Mouse (Mus musculus): ENCODE data around the gene Ascc3. TPM values are rescaled to one million over a fixed set of nuclear protein-coding genes. Genes with fewer than 3 reads are reported as not detected.

Ascc3 gene
- polyA plus RNA-seq, 1 experiment from 2014 or later, result 15.0 TPM

DNA sequence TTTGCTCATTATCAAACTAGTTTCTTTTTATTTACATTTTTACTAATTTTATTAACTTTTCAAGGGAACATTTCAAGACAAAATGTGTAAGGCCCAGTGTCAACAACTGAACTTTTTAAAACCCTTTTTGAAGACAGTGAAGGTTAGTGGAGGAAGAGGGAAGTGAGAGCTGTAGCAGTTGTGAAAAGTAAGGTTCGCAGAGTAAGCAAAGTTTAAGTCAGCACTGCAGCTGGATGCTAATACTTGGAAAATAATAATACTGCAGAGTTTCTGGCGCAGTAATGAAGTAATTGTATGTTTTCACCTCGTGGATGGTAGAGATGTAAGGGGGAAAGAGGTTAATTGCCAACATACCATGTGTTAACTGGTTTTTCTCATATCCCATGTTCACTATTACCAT, 112.4 kb downstream of the Ascc3 start:
- no peak for ATAC-seq
- H3K27ac ChIP-seq (ENCODE audit: low read depth, low read length), result no peak overlapping the region
- WGBS, result 86% methylated on average over 3 of the region's 3 CpGs

GRCm38 (mm10) chr10:50711286-50711685, 118.8 kb downstream of the Ascc3 start:
- no peak overlapping the region for H3K4me3 ChIP-seq (ENCODE audit: low read depth, low read length)
- ATAC-seq, result no peak
- H3K9ac ChIP-seq (ENCODE audit: low read length), result no peak overlapping the region
- H3K27ac ChIP-seq (ENCODE audit: low read depth, low read length), result no peak overlapping the region
- H3K4me2 ChIP-seq (ENCODE audit: low read length), result no peak overlapping the region
- H3K27me3 ChIP-seq (replicated peaks; ENCODE audit: control insufficient read depth, insufficient read depth, low read length), result no peaks in the 10 kb centered on the region
- WGBS, result 69% methylated on average over 3 of the region's 3 CpGs
- no peaks in the 10 kb centered on the region for H3K9me3 ChIP-seq (replicated peaks; ENCODE audit: control insufficient read depth, low read length)
- H3K4me1 ChIP-seq (ENCODE audit: control insufficient read depth, insufficient read depth, low read length), result no peaks in the 10 kb centered on the region
- no peak for DNase-seq (ENCODE audit: low spot score)
- peaks cover 3% of the 10 kb centered on the region; the same call in 1 of the 2 replicates for H3K36me3 ChIP-seq (ENCODE audit: control insufficient read depth, insufficient read depth, low read length)

More for the DNA sequence above, 112.4 kb downstream of the Ascc3 start:
- H3K9me3 ChIP-seq (replicated peaks; ENCODE audit: control insufficient read depth, low read length), result no peaks in the 10 kb centered on the region
- no peaks in the 10 kb centered on the region for H3K4me1 ChIP-seq (ENCODE audit: control insufficient read depth, insufficient read depth, low read length)
- H3K36me3 ChIP-seq (ENCODE audit: control insufficient read depth, insufficient read depth, low read length), result no peaks in the 10 kb centered on the region
- no peak for DNase-seq (ENCODE audit: low spot score)
- no peak overlapping the region for H3K4me2 ChIP-seq (ENCODE audit: low read length)
- H3K9ac ChIP-seq (ENCODE audit: low read length), result no peak overlapping the region
- no peaks in the 10 kb centered on the region for H3K27me3 ChIP-seq (replicated peaks; ENCODE audit: control insufficient read depth, insufficient read depth, low read length)
- no peak overlapping the region for H3K4me3 ChIP-seq (ENCODE audit: low read depth, low read length)

DNA sequence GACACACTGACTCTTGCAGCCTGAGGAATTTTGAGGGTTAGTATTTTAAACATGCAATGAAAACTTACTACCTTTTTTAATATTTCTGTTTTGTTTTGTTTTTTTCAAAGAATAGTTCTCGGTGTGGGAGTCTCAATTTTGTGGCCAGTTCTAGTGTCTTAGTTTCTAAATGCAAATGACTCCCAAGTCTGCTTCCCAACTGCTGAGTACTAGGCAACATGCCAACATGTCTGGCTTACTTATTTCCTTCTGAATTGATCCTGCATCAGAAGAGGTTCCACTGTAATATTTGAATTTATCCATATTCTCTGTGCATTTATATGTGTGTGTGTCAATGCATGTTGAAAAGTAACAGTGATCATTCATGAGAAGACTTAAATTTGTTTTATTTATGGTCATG, 119.3 kb downstream of the Ascc3 start:
- ATAC-seq (no peak; the same call in 1 of the 2 replicates), DNase-seq (ENCODE audit: low spot score) (peak; percentile 64)
- Histone ChIP-seq H3K36me3 (ENCODE audit: control insufficient read depth, insufficient read depth, low read length) (peaks cover 3% of the 10 kb centered on the region; the same call in 1 of the 2 replicates), H3K4me3 (ENCODE audit: low read depth, low read length) (no peak overlapping the region), H3K4me1 (ENCODE audit: control insufficient read depth, insufficient read depth, low read length) (no peaks in the 10 kb centered on the region), H3K27me3 (replicated peaks; ENCODE audit: control insufficient read depth, insufficient read depth, low read length) (no peaks in the 10 kb centered on the region), H3K9me3 (replicated peaks; ENCODE audit: control insufficient read depth, low read length) (no peaks in the 10 kb centered on the region), H3K9ac (ENCODE audit: low read length) (no peak overlapping the region), H3K4me2 (ENCODE audit: low read length) (no peak overlapping the region), H3K27ac (ENCODE audit: low read depth, low read length) (no peak overlapping the region)
- WGBS, result 45% methylated on average over 1 of the region's 1 CpGs

DNA sequence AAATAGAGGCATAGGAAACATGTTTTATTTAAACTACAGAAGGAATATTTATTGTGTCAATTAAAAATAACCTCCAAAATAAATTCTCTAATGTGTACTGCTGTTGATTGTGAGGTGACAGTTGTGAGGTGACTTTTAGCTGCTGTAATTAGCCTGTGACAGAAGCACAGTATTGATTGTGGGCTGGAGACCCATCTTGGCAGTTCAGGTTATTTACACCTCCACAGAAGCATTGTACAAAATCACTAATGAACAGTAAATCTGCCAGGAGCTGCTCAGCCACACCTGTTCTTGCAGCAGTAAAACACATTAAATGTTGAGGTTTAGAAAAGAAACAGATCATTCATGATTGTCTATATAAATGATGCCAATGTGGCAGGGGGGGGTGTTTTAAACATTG, 141.0 kb downstream of the Ascc3 start:
- no peaks in the 10 kb centered on the region for H3K9me3 ChIP-seq (replicated peaks; ENCODE audit: control insufficient read depth, low read length)
- H3K4me2 ChIP-seq (ENCODE audit: low read length), result no peak overlapping the region
- no peak overlapping the region for H3K4me3 ChIP-seq (ENCODE audit: low read depth, low read length)
- H3K27ac ChIP-seq (ENCODE audit: low read depth, low read length), result no peak overlapping the region
- DNase-seq (ENCODE audit: low spot score) (peak; percentile 3), ATAC-seq (no peak)
- no peak overlapping the region for H3K9ac ChIP-seq (ENCODE audit: low read length)
- H3K4me1 ChIP-seq (ENCODE audit: control insufficient read depth, insufficient read depth, low read length), result no peaks in the 10 kb centered on the region
- 0 out of 2 replicates have a peak, but pooled peaks cover 3% of the 10 kb centered on the region for H3K36me3 ChIP-seq (ENCODE audit: control insufficient read depth, insufficient read depth, low read length)
- H3K27me3 ChIP-seq (replicated peaks; ENCODE audit: control insufficient read depth, insufficient read depth, low read length), result no peaks in the 10 kb centered on the region

DNA sequence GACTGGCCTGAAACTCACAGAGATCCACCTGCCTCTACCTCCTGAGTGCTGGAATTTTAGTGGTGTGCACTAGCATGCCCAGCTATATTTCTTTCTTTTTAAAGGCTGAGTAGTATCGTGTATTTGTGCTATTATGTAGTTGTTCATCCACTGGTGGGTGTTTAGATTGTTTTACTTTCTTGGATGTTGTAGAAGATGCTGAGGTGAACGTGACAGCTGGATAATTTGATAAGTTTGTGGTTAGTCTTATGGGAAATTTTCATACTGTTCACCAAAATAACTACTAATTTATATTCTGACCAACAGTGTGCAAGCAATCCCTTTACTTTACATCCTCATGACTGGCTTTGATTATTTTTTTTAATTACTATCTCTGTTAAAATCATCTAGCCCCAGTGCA, 169.6 kb downstream of the Ascc3 start:
- Histone ChIP-seq H3K4me2 (ENCODE audit: low read length) (no peak overlapping the region), H3K9ac (ENCODE audit: low read length) (no peak overlapping the region), H3K27ac (ENCODE audit: low read depth, low read length) (no peak overlapping the region), H3K4me3 (ENCODE audit: low read depth, low read length) (no peak overlapping the region), H3K9me3 (replicated peaks; ENCODE audit: control insufficient read depth, low read length) (no peaks in the 10 kb centered on the region), H3K27me3 (replicated peaks; ENCODE audit: control insufficient read depth, insufficient read depth, low read length) (no peaks in the 10 kb centered on the region), H3K4me1 (ENCODE audit: control insufficient read depth, insufficient read depth, low read length) (no peaks in the 10 kb centered on the region), H3K36me3 (ENCODE audit: control insufficient read depth, insufficient read depth, low read length) (no peaks in the 10 kb centered on the region)
- DNase-seq (ENCODE audit: low spot score), result no peak
- WGBS, result 85% methylated on average over 2 of the region's 2 CpGs
- ATAC-seq, result no peak

GRCm38 (mm10) chr10:50762984-50763383, 170.5 kb downstream of the Ascc3 start:
- DNase-seq (ENCODE audit: low spot score), result no peak
- no peak overlapping the region for H3K9ac ChIP-seq (ENCODE audit: low read length)
- no peaks in the 10 kb centered on the region for H3K4me1 ChIP-seq (ENCODE audit: control insufficient read depth, insufficient read depth, low read length)
- WGBS, result 79% methylated on average over 2 of the region's 2 CpGs
- ATAC-seq, result no peak
- no peaks in the 10 kb centered on the region for H3K9me3 ChIP-seq (replicated peaks; ENCODE audit: control insufficient read depth, low read length)
- H3K4me3 ChIP-seq (ENCODE audit: low read depth, low read length), result no peak overlapping the region
- no peaks in the 10 kb centered on the region for H3K36me3 ChIP-seq (ENCODE audit: control insufficient read depth, insufficient read depth, low read length)
- no peak overlapping the region for H3K4me2 ChIP-seq (ENCODE audit: low read length)
- H3K27me3 ChIP-seq (replicated peaks; ENCODE audit: control insufficient read depth, insufficient read depth, low read length), result no peaks in the 10 kb centered on the region
- no peak overlapping the region for H3K27ac ChIP-seq (ENCODE audit: low read depth, low read length)

GRCm38 (mm10) chr10:50763457-50764310, 171.2 kb downstream of the Ascc3 start:
- Histone ChIP-seq H3K9me3 (replicated peaks; ENCODE audit: control insufficient read depth, low read length) (no peaks in the 10 kb centered on the region), H3K4me2 (ENCODE audit: low read length) (no peak overlapping the region), H3K9ac (ENCODE audit: low read length) (no peak overlapping the region), H3K27me3 (replicated peaks; ENCODE audit: control insufficient read depth, insufficient read depth, low read length) (no peaks in the 10 kb centered on the region), H3K4me1 (ENCODE audit: control insufficient read depth, insufficient read depth, low read length) (no peaks in the 10 kb centered on the region), H3K36me3 (ENCODE audit: control insufficient read depth, insufficient read depth, low read length) (no peaks in the 10 kb centered on the region), H3K27ac (ENCODE audit: low read depth, low read length) (no peak overlapping the region), H3K4me3 (ENCODE audit: low read depth, low read length) (no peak overlapping the region)
- DNase-seq (ENCODE audit: low spot score) (peak; percentile 61), ATAC-seq (peak; percentile 60; the same call in 1 of the 2 replicates)
- WGBS, result 29% methylated on average over 7 of the region's 7 CpGs

- Histone ChIP-seq H3K4me1 (ENCODE audit: control insufficient read depth, insufficient read depth, low read length) (peaks cover 4% of the 10 kb centered on the region), H3K36me3 (ENCODE audit: control insufficient read depth, insufficient read depth, low read length) (no peaks in the 10 kb centered on the region), H3K4me2 (ENCODE audit: low read length) (no peak overlapping the region), H3K27me3 (replicated peaks; ENCODE audit: control insufficient read depth, insufficient read depth, low read length) (no peaks in the 10 kb centered on the region), H3K9ac (ENCODE audit: low read length) (no peak overlapping the region), H3K9me3 (replicated peaks; ENCODE audit: control insufficient read depth, low read length) (no peaks in the 10 kb centered on the region), H3K27ac (ENCODE audit: low read depth, low read length) (no peak overlapping the region), H3K4me3 (ENCODE audit: low read depth, low read length) (no peak overlapping the region)
- 9% methylated on average over 2 of the region's 2 CpGs for WGBS
- peak; percentile 92 for ATAC-seq
- DNase-seq (ENCODE audit: low spot score), result peak; percentile 86
Observed at GRCm38 (mm10) chr10:50772811-50773210, 180.3 kb downstream of the Ascc3 start.

GRCm38 (mm10) chr10:50773846-50774245, 181.4 kb downstream of the Ascc3 start:
- no peaks in the 10 kb centered on the region for H3K9me3 ChIP-seq (replicated peaks; ENCODE audit: control insufficient read depth, low read length)
- H3K4me3 ChIP-seq (ENCODE audit: low read depth, low read length), result no peak overlapping the region
- H3K27ac ChIP-seq (ENCODE audit: low read depth, low read length), result no peak overlapping the region
- no peak overlapping the region for H3K9ac ChIP-seq (ENCODE audit: low read length)
- WGBS, result 78% methylated on average over 2 of the region's 2 CpGs
- peaks cover 4% of the 10 kb centered on the region for H3K4me1 ChIP-seq (ENCODE audit: control insufficient read depth, insufficient read depth, low read length)
- H3K4me2 ChIP-seq (ENCODE audit: low read length), result no peak overlapping the region
- ATAC-seq (peak; percentile 59), DNase-seq (ENCODE audit: low spot score) (peak; percentile 52)
- H3K27me3 ChIP-seq (replicated peaks; ENCODE audit: control insufficient read depth, insufficient read depth, low read length), result no peaks in the 10 kb centered on the region
- no peaks in the 10 kb centered on the region for H3K36me3 ChIP-seq (ENCODE audit: control insufficient read depth, insufficient read depth, low read length)

All from forebrain, embryonic 14.5 days (tissue).